Mouse (Mus musculus) cortical plate, adult 2 months (tissue): ENCODE data around the gene 4930415O20Rik.

ENCODE experiments used
- CTCF ChIP-seq: fragments of 200-500 bp; IDR thresholded peaks from 2 replicates; pipeline ENCODE4 v1.5.1; 2011; ENCODE audit warnings: mild to moderate bottlenecking, control low read depth, low read length; ENCODE audit not compliant: insufficient read depth; ENCODE audit errors: extremely low read depth
- POLR2A ChIP-seq: fragments of 200-500 bp; IDR thresholded peaks from 2 replicates; pipeline ENCODE4 v1.6.1; 2011; ENCODE audit warnings: mild to moderate bottlenecking, low read length, control low read depth; ENCODE audit not compliant: insufficient read depth; ENCODE audit errors: extremely low read depth

DNA sequence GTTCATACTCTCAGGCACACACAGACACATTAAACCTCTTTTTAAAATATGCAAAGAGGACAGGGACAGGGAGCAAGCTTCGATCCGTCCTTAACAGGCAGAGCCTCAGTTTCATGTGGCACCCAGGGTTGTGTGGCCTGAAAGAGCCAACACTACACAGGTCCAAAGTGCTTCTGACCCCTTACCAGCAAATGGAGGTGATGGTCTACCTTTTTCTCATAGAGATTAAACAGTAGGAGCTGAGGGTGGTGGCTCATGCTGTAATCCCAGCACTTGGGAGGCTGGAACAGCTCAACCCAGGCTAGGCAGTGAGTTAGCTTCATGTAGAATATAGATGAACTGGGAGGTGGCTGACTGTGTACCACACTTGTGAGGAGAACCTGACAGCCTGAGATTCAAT is 8.5 kb downstream of the 4930415O20Rik start:
- TF ChIP-seq CTCF (no peak), POLR2A (no peak)
